Mouse (Mus musculus) hindbrain, postnatal 0 days (tissue): ENCODE results near the gene Kif22. TPM values are rescaled to one million over a fixed set of nuclear protein-coding genes. Genes with fewer than 3 reads are reported as not detected.
"Not testable (repeated sequence)": the region's sequence is repeated elsewhere in the genome, so short reads cannot be mapped to it uniquely, and the experiment has no call there.

Source experiments
- ATAC-seq: fragments of 200-750 bp; cut with Nextera tagmentation; 2 replicates; pipeline ENCODE4 v1.8.0; 2017; ENCODE audit warnings: mild to moderate bottlenecking, moderate TSS enrichment, moderate library complexity
- DNase-seq: peaks from one replicate; pipeline ENCODE4 v3.0.0-alpha.2; 2015; ENCODE audit warnings: low spot score
- H3K27ac ChIP-seq: fragments of 300-500 bp; sonication (generic); 2 replicates; pipeline ENCODE4 v1.5.1; 2014; ENCODE audit warnings: mild to moderate bottlenecking
- H3K27me3 ChIP-seq: fragments of 300-500 bp; sonication (generic); 2 replicates; pipeline ENCODE4 v1.6.1; 2014; ENCODE audit warnings: low read length, mixed read lengths; ENCODE audit not compliant: insufficient read depth
- H3K36me3 ChIP-seq: fragments of 300-500 bp; sonication (generic); 2 replicates; pipeline ENCODE4 v1.6.1; 2014; ENCODE audit warnings: low read length, mixed read lengths; ENCODE audit not compliant: insufficient read depth
- H3K4me1 ChIP-seq: fragments of 300-500 bp; sonication (generic); 2 replicates; pipeline ENCODE4 v1.6.1; 2014; ENCODE audit warnings: antibody characterized with exemption, low read length, mixed read lengths; ENCODE audit not compliant: insufficient read depth
- H3K4me2 ChIP-seq: fragments of 300-500 bp; sonication (generic); 2 replicates; pipeline ENCODE4 v1.6.1; 2014; ENCODE audit warnings: low read depth, mild to moderate bottlenecking, low read length, moderate library complexity, mixed read lengths
- H3K4me3 ChIP-seq: fragments of 300-500 bp; sonication (generic); 2 replicates; pipeline ENCODE4 v1.5.1; 2014; ENCODE audit warnings: low read length
- H3K9ac ChIP-seq: fragments of 300-500 bp; sonication (generic); replicated peaks from 2 replicates; pipeline ENCODE4 v1.6.1; 2014; ENCODE audit warnings: mild to moderate bottlenecking, low read length, moderate library complexity, mixed read lengths
- H3K9me3 ChIP-seq: fragments of 300-500 bp; sonication (generic); 2 replicates; pipeline ENCODE4 v1.6.1; 2016; ENCODE audit warnings: low read length, mixed read lengths
- CTCF ChIP-seq: IDR thresholded peaks from 2 replicates; pipeline ENCODE4 v1.5.1; 2016; ENCODE audit warnings: antibody characterized with exemption, control low read depth, low read depth
- WGBS: fragments of 180-500 bp; shearing (Covaris S2); extraction: QIAGEN DNeasy Blood & Tissue Kit; methylation state at CpG from one replicate; pipeline ENCODE4 v1.1.7; 2014; 5-methylcytosine and 5-hydroxymethylcytosine counted together
- polyA plus RNA-seq: library from polyadenylated mRNA; unstranded; fragments of >200 nt; fragmentation: Nextera tagmentation; extraction: Ambion mirVana; gene quantifications from 2 replicates; pipeline ENCODE4 v1.2.1, GENCODE M21; 2015
- total RNA-seq: library from RNA; depleted of rRNA; stranded (reverse); fragments of >200 nt; gene quantifications from 2 replicates; pipeline ENCODE4 v1.2.3, GENCODE M21; 2014; rRNA removed

Kif22 gene
- 8.1 and 9.1 TPM in 2 replicates for total RNA-seq
- polyA plus RNA-seq: 24.5 and 29.3 TPM in 2 replicates

- Histone ChIP-seq H3K4me3 (peak within 1 kb of the TSS; percentile 71), H3K4me1 (peaks cover 8% of the 10 kb centered on the region; the same call in 1 of the 2 replicates), H3K9ac (peak within 1 kb of the TSS; percentile 63), H3K4me2 (peak within 1 kb of the TSS; percentile 98), H3K9me3 (no peaks in the 10 kb centered on the region), H3K27me3 (no peaks in the 10 kb centered on the region), H3K36me3 (no peaks in the 10 kb centered on the region), H3K27ac (peak within 1 kb of the TSS; percentile 74)
- DNase-seq (peak; percentile 94), ATAC-seq (peak; percentile 92)
- TF ChIP-seq CTCF: no peak
- under 1% methylated on average over 53 of the region's 53 CpGs for WGBS
These were observed at the start of gene Kif22 for GRCm38 (mm10) chr7:127041851-127042672. Kif22 (minus strand) TSS chr7:127042471.

GRCm38 (mm10) chr7:127091114-127091896, 49.0 kb upstream of the Kif22 start, which contains the start of gene AI467606:
AI467606 (plus strand) TSS chr7:127091359.
- no peak within 1 kb of the TSS for H3K9ac ChIP-seq
- no peak for ATAC-seq
- TF ChIP-seq CTCF: no peak
- H3K4me3 ChIP-seq: no peak within 1 kb of the TSS
- WGBS: 75% methylated on average over 16 of the region's 16 CpGs
- no peaks in the 10 kb centered on the region for H3K36me3 ChIP-seq
- H3K27ac ChIP-seq: no peak within 1 kb of the TSS
- no peak for DNase-seq
- H3K4me1 ChIP-seq: no peaks in the 10 kb centered on the region
- H3K4me2 ChIP-seq: peak within 1 kb of the TSS; percentile 16; the same call in 1 of the 2 replicates
- no peaks in the 10 kb centered on the region for H3K27me3 ChIP-seq
- H3K9me3 ChIP-seq: no peaks in the 10 kb centered on the region

- DNase-seq (no peak), ATAC-seq (no peak)
- Histone ChIP-seq H3K4me1 (no peaks in the 10 kb centered on the region), H3K4me3 (no peak overlapping the region), H3K9ac (no peak overlapping the region), H3K36me3 (no peaks in the 10 kb centered on the region), H3K9me3 (no peaks in the 10 kb centered on the region), H3K27me3 (no peaks in the 10 kb centered on the region), H3K27ac (no peak overlapping the region), H3K4me2 (no peak overlapping the region)
- TF ChIP-seq CTCF: no peak
- 86% methylated on average over 20 of the region's 20 CpGs for WGBS
These were observed 48.2 kb upstream of the Kif22 start for GRCm38 (mm10) chr7:127090154-127091113.

- no peak for TF ChIP-seq CTCF
- Histone ChIP-seq H3K27me3 (no peaks in the 10 kb centered on the region), H3K4me1 (no peaks in the 10 kb centered on the region), H3K4me3 (peak overlapping the region; percentile 7), H3K4me2 (peak overlapping the region; percentile 45), H3K36me3 (no peaks in the 10 kb centered on the region), H3K9ac (no peak overlapping the region), H3K27ac (no peak overlapping the region), H3K9me3 (no peaks in the 10 kb centered on the region)
- no peak for DNase-seq
- WGBS: 22% methylated on average over 27 of the region's 27 CpGs
- peak; percentile 10; the same call in 1 of the 2 replicates for ATAC-seq
These were observed 46.9 kb upstream of the Kif22 start for GRCm38 (mm10) chr7:127088901-127089845.

GRCm38 (mm10) chr7:127088083-127088482, 45.8 kb upstream of the Kif22 start:
- no peak for TF ChIP-seq CTCF
- no peak overlapping the region for H3K4me3 ChIP-seq
- no peaks in the 10 kb centered on the region for H3K9me3 ChIP-seq
- 92% methylated on average over 3 of the region's 3 CpGs for WGBS
- no peaks in the 10 kb centered on the region for H3K36me3 ChIP-seq
- no peak overlapping the region for H3K4me2 ChIP-seq
- no peak overlapping the region for H3K27ac ChIP-seq
- no peak overlapping the region for H3K9ac ChIP-seq
- ATAC-seq: no peak
- H3K4me1 ChIP-seq: no peaks in the 10 kb centered on the region
- DNase-seq: no peak
- no peaks in the 10 kb centered on the region for H3K27me3 ChIP-seq

GRCm38 (mm10) chr7:127087278-127088010, 45.2 kb upstream of the Kif22 start, which contains the start of gene Zg16:
Zg16 (minus strand) TSS chr7:127087328.
- not testable (repeated sequence) for H3K27ac ChIP-seq, H3K36me3 ChIP-seq, H3K4me2 ChIP-seq, ATAC-seq, DNase-seq, H3K9me3 ChIP-seq, H3K27me3 ChIP-seq, H3K9ac ChIP-seq, H3K4me3 ChIP-seq, H3K4me1 ChIP-seq
- WGBS: 79% methylated on average over 6 of the region's 6 CpGs

- not testable (repeated sequence) for H3K27ac ChIP-seq, H3K9ac ChIP-seq, H3K27me3 ChIP-seq, H3K4me2 ChIP-seq, DNase-seq, H3K4me3 ChIP-seq, H3K9me3 ChIP-seq, ATAC-seq, H3K36me3 ChIP-seq, H3K4me1 ChIP-seq
- 65% methylated on average over 6 of the region's 6 CpGs for WGBS
These were observed 43.5 kb upstream of the Kif22 start for GRCm38 (mm10) chr7:127085751-127086150.
